Mouse (Mus musculus) heart, adult 9 months (tissue): ENCODE data around the gene Runx1.

Source experiments
- DNase-seq, 2 experiments: peaks; one replicate each; pipeline ENCODE4 v3.0.0; 2022; ENCODE audit warnings: low spot score in 2 of 2

The Runx1 gene

DNA sequence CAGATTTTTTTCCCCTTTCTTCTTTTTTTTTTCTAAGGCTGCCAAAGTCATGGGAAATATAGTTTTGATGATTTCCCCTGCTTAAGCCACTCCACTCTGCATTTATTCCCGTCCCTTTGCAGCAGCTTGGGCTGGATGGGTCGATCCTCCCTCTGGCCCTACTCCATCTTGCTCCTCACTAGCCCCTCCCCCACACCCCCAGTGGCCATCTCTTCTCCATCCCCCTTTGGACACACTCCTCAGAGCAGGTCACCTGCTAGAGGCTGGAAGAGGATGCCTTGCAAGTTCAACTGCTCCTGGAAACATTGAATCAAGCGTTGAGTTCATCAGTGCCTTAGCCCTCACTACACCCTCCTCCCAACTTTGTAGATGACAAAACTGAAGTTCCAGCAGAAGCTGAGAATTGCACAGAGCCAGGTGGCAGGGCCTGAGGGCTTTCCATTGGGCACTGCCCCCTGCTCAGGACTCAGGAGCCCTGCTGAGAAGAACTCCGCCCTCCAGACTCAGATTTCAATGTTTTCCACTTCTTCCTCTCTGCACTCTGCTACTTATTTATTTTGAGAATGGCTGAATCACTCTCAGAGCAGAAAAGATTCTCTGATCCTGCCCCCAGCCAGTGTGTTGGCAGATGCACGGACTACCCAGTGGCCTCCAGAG, 171.5 kb downstream of the Runx1 start:
- DNase-seq: no peak

GRCm38 (mm10) chr16:92653816-92654215, 172.1 kb downstream of the Runx1 start:
- DNase-seq: no peak

- DNase-seq: no peak
These were observed 174.7 kb downstream of the Runx1 start for GRCm38 (mm10) chr16:92651256-92651655.

GRCm38 (mm10) chr16:92646153-92646552, 179.8 kb downstream of the Runx1 start:
- DNase-seq: no peak

DNA sequence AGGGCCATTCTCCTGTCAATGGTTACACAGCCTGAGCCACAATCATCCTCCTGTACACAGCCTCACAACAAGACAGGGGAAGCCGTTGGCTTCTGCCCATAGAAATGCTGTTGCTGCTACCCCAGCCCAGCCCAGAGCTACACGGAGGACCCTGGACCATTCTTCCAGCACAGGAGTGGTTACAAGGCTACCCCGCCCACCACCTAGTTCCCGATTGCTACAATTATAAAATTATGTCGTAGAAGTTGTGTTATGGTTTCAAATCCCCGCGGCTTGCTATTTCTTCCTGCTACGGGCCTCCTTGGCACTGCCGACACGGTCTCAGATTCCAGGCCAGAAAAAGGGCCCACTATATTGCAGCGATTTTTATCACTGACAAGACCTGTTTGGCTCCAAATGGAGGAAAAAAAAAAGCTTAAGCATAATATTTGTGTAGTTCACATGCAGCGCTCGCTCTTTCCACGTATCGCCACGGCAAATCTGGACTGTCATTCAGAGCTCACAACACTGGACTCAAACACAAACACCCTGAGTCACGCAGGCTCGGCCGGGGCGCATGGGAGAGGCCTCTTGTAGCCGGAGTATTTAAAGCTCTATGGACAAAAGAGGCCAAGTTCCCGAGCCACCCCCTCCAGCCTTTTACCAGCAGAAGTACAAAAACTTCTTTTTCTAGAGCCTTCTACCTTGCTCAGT, 180.4 kb downstream of the Runx1 start:
- DNase-seq: no peak

GRCm38 (mm10) chr16:92644718-92645422, 181.1 kb downstream of the Runx1 start:
- no peak for DNase-seq

DNA sequence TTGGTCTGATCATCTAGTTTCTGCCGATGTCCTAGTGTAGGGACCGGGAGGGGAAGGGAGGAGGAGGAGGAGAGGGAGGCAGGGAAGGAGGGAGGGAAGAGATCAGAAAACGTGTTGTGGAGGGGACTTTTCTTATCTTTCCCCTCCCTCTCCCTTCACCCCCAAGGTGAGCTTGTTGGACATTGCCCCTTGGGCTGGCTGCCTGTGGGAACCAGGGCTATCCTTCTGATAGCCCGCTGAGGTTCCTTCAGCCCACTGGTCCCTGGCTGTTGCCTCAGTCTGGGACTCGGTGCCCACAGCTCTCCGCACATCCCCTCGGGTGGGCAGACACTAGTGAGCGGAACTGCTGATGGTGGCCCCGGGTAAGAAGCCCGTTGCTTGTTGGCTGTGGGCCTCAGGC, 181.6 kb downstream of the Runx1 start:
- DNase-seq: no peak

GRCm38 (mm10) chr16:92642283-92642682, 183.7 kb downstream of the Runx1 start:
- no peak for DNase-seq

DNA sequence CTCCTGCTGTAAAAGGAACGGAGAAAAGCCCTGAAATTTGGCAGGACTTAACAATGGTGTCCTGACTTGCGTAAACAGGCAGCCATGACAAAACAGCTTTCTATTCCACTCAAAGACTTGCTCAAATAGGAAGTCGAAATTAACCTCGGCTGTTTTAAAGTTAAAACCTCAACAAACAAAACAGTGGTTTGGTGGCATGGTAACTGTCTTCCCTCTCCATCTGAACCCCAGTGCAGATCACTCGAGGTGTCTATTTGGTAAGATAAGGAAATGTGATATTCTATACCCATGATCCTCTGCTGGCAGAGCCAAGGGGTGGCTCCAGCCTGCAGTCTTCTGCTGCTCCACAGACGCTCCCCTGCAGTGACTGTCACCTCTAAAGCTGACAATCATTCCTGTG, 184.9 kb downstream of the Runx1 start:
- no peak for DNase-seq

DNA sequence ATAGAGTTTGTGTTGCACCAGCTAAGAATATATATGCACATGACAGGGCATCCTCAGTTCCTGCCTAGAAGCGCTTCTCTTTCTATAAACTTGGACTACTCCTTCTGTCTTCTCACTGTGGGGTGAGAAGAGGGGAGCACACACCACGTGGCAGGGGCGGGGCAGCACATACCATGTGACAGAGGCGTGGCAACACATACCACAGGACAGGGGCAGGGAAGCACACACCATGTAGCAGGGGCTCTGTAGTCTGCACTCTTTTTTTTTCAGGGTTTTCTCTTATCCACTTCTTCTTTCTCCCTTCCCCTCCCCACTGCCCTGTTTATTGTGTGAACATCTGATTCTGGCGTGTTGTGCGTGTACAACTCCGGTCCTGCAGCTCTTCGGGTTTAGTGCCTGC, 186.9 kb downstream of the Runx1 start:
- no peak for DNase-seq

DNA sequence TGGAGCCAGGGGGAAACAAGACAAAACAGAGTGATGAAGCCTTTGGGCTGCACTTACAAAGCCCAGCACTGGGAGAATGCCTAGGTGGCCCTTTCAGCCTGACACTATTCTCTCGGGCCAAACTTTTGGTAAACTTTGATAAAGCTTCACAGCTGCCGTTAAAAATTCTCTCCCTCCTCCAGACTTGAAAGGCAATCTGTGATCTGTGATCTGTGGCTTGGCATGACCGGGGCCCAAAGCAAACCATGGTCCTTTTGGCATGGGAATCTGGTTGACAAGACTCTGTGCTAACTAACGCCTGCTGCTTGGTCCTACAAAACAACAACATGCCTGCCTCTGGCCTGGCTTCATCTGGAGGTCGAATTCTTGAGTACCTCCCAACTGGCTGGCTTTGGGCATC, 188.9 kb downstream of the Runx1 start:
- peak; percentile 16 to 26 for DNase-seq

GRCm38 (mm10) chr16:92632115-92632763, 193.7 kb downstream of the Runx1 start:
- peak; percentile 26 to 28 for DNase-seq

GRCm38 (mm10) chr16:92631637-92632036, 194.3 kb downstream of the Runx1 start:
- no peak for DNase-seq

- DNase-seq: no peak
These were observed 195.0 kb downstream of the Runx1 start for GRCm38 (mm10) chr16:92630950-92631349.

- no peak for DNase-seq
These were observed 196.1 kb downstream of the Runx1 start for GRCm38 (mm10) chr16:92629829-92630228.

DNA sequence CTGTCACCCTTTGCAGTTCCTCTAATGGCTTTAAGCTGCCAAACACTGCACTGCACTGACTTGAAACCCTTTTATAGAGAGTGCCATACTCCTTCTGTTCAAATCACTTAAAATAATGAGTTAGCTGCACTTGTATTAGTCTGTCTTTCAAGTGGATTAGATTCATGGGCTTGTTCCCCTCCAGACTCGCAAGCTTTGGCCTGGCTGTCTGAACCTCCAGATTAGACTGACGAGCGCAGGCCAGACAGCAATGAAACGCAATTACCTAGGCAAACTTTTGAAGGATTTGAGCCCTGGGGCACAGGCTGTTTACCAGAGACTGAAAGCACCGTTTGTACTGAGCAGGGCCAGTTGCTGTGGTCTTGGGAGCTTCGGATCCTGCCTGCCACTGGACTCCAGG, 198.7 kb downstream of the Runx1 start:
- no peak for DNase-seq

DNA sequence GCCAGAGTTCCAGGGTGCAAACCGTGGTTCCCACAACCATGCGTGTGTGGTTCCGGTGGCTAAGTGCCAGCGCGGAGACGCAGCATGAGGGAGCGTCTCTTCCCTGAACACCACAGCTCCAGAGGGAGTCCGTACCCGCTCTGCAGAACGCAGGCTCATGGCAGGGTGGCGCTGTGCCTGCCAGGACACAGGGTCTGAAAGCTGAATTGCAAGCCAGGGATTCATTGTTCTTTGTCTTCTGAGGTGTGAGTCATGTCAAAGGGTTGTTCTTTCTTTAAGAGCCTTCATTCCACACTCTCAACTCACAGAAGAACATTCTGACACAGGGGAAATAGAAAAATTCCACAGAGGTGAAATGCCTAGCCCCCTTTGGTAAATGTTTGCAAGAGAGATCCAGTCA, 202.0 kb downstream of the Runx1 start:
- no peak for DNase-seq

- DNase-seq: no peak
These were observed 204.1 kb downstream of the Runx1 start for GRCm38 (mm10) chr16:92621859-92622258.

GRCm38 (mm10) chr16:92620841-92621518, 205.0 kb downstream of the Runx1 start:
- DNase-seq: no peak

DNA sequence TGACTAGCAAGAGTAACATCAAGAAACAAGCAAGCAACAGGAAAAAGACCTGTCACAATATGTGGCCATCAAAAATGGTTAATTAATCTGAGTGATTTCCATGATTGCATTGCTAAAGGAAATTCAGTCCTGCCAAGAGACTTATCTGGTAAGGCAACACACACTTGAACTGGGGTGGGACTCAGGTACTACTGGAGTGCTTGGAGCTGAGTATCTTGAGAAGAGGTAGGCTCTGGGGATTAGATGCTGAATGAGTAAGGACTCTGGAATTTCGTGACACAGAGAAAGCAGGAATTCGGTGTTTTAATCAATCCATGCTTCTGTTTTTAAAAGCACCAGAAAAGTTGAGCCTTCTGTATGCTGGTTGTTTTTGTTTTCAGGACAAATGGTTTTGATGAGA, 209.1 kb downstream of the Runx1 start:
- DNase-seq: no peak

DNA sequence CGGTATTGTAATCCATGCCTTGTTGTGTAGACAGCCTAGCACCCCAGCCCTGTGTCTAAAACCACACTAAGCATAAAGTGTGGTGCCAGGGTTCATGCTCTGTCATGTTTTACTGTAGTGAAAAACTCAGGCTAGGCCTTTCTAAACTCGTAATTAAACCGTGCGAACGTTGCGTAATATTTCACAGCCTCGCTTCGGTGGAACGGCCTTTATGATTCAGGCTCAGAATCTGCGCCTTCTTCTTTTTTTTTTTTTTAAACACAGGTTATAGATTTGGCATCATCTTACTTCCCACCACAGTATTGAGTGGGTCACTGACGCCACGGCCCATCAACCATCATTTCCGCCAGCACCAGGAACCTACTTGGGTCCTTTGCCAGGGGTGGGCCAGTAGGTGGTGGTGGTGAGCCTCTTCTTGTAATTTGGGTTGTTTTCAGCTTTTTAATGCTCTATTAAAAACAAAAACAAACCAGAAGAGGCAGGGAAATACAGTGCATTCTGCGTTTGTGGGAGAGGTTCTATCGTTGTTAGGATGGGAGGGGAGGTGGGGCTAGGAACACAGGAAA, 210.6 kb downstream of the Runx1 start:
- DNase-seq: no peak

DNA sequence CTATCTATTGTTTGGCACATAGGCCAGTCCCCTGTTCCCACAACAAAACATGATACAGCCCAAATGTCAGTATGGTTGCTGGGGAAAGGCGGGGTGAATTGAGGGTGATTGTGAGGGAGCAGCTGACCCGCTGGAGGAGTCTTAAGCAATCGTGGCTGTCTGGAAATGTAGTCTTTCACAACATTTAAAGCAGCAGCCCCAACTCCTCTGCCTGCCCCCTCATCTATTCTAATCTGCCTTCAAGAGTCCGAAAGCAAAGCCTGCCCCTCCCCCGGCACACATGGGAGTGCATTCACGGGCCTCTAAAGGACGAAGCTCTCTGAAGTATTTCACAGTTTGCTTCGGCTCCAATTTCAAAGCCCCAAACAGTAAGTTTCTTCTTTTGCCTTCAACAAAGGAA, 213.4 kb downstream of the Runx1 start:
- no peak for DNase-seq
